Mouse (Mus musculus): ENCODE data around the gene Cnnm1.

Gene Cnnm1

GRCm38 (mm10) chr19:43546337-43547117 is 106.3 kb downstream of the Cnnm1 start:
- no peak for DNase-seq

All from cerebellum, postnatal 25 days (tissue).